Mouse (Mus musculus): ENCODE measurements around the gene Ifnz. TPM values are rescaled to one million over a fixed set of nuclear protein-coding genes. Genes with fewer than 3 reads are reported as not detected.
"Not testable (repeated sequence)": the region's sequence is repeated elsewhere in the genome, so short reads cannot be mapped to it uniquely, and the experiment has no call there.

Ifnz gene
- total and polyA plus RNA-seq, 3 experiments: not detected

DNA sequence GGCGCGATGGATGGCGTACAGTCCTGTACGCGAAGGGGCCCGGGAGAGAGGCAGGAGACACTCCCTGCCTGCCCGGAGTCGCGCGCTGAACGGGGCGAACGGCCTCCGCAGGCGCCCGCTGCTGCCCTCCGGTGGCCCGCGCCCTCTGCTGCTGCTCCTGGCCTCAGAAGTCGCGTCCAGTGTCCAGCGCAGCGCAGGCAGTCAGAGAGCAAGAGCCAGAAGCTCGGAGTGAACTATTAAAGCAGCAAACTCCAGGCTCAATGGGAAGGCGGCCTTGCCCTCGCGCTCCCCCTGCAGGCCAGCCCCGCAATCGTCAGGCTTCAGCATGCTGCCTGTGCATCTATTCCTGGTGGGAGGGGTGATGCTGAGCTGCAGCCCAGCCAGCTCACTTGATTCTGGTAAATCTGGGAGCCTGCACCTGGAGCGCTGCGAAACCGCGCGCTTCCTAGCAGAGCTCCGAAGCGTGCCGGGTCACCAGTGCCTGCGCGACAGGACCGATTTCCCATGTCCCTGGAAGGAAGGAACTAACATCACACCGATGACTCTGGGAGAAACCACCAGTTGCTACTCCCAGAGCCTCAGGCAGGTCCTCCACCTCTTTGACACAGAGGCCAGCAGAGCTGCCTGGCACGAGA lies 18.4 kb upstream of the Ifnz start:
- H3K9me3 ChIP-seq (replicated peaks; ENCODE audit: low read length); H3K27me3 ChIP-seq (replicated peaks); H3K79me2 ChIP-seq (replicated peaks; ENCODE audit: control insufficient read depth, extremely low read depth, insufficient read depth, poor library complexity, severe bottlenecking); H3K4me1 ChIP-seq (ENCODE audit: control insufficient read depth in 1 of 2, insufficient read depth in 2 of 2); H3K36me3 ChIP-seq (replicated peaks in 1 of 2; ENCODE audit: control insufficient read depth in 1 of 2, insufficient read depth in 1 of 2, low read length in 1 of 2); dilution Hi-C loops (cut with MboI; ENCODE audit: extremely low pct_ligation_motif_present, extremely low pct_unique_long_range_greater_than_20kb, low sequenced_read_pairs); in situ Hi-C loops (cut with MboI; ENCODE audit: low pct_ligation_motif_present, low pct_unique_long_range_greater_than_20kb, low sequenced_read_pairs); H3K27ac ChIP-seq (ENCODE audit: insufficient read depth, low read depth); H3K9ac ChIP-seq (ENCODE audit: insufficient read depth, low read depth): not testable (repeated sequence)
- peak overlapping the region in 1 of 3 experiments; percentile 58 for H3K4me3 ChIP-seq (replicated peaks in 1 of 3; ENCODE audit: low read depth in 2 of 3, low read length in 2 of 3, poor library complexity in 1 of 3)
- TF ChIP-seq CTCF (conservative IDR thresholded peaks at IDR 0.05 in 1 of 2, IDR thresholded peaks at IDR 0.05 in 1 of 2; ENCODE audit: low read depth in 2 of 2, low read length in 2 of 2): peak in 1 of 2 experiments; percentile 37; a peak in 2 of 4 replicates
- peak; percentile 17; the same call in 1 of the 2 replicates for TF ChIP-seq NRF1 (IDR thresholded peaks at IDR 0.05; ENCODE audit: low read depth, low read length)
- H3K4me2 ChIP-seq (ENCODE audit: insufficient read depth, low read depth, poor library complexity, severe bottlenecking): 0 out of 2 replicates have a peak overlapping the region, but pooled peaks have one; percentile 0
- peak; percentile 37 for DNase-seq (ENCODE audit: extremely low read depth)

GRCm38 (mm10) chr4:88773534-88773933 lies 8.4 kb upstream of the Ifnz start, which contains the start of gene Gm13290:
Gm13290 (plus strand) TSS chr4:88773834.
- H3K9ac ChIP-seq (ENCODE audit: insufficient read depth, low read depth); H3K27ac ChIP-seq (ENCODE audit: insufficient read depth, low read depth); H3K4me1 ChIP-seq (ENCODE audit: control insufficient read depth in 1 of 2, insufficient read depth in 2 of 2); H3K27me3 ChIP-seq (replicated peaks); H3K9me3 ChIP-seq (replicated peaks; ENCODE audit: low read length); H3K36me3 ChIP-seq (replicated peaks in 1 of 2; ENCODE audit: control insufficient read depth in 1 of 2, insufficient read depth in 1 of 2, low read length in 1 of 2); H3K79me2 ChIP-seq (replicated peaks; ENCODE audit: control insufficient read depth, extremely low read depth, insufficient read depth, poor library complexity, severe bottlenecking); DNase-seq (ENCODE audit: extremely low read depth); in situ Hi-C loops (cut with MboI; ENCODE audit: low pct_ligation_motif_present, low pct_unique_long_range_greater_than_20kb, low sequenced_read_pairs); dilution Hi-C loops (cut with MboI; ENCODE audit: extremely low pct_ligation_motif_present, extremely low pct_unique_long_range_greater_than_20kb, low sequenced_read_pairs); H3K4me3 ChIP-seq (replicated peaks in 1 of 3; ENCODE audit: low read depth in 2 of 3, low read length in 2 of 3, poor library complexity in 1 of 3): not testable (repeated sequence)
- H3K4me2 ChIP-seq (ENCODE audit: insufficient read depth, low read depth, poor library complexity, severe bottlenecking): 0 out of 2 replicates have a peak within 1 kb of the TSS, but pooled peaks have one; percentile 24

DNA sequence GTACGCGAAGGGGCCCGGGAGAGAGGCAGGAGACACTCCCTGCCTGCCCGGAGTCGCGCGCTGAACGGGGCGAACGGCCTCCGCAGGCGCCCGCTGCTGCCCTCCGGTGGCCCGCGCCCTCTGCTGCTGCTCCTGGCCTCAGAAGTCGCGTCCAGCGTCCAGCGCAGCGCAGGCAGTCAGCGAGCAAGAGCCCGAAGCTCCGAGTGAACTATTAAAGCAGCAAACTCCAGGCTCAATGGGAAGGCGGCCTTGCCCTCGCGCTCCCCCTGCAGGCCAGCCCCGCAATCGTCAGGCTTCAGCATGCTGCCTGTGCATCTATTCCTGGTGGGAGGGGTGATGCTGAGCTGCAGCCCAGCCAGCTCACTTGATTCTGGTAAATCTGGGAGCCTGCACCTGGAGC lies 5.3 kb upstream of the Ifnz start, which contains the start of gene Gm13289:
Gene Gm13289, plus strand, starts transcription at position 301 of the 400 bp plus-strand sequence.
- in situ Hi-C loops (cut with MboI; ENCODE audit: low pct_ligation_motif_present, low pct_unique_long_range_greater_than_20kb, low sequenced_read_pairs); H3K4me3 ChIP-seq (replicated peaks in 1 of 3; ENCODE audit: low read depth in 2 of 3, low read length in 2 of 3, poor library complexity in 1 of 3); H3K27me3 ChIP-seq (replicated peaks); H3K27ac ChIP-seq (ENCODE audit: insufficient read depth, low read depth); H3K4me2 ChIP-seq (ENCODE audit: insufficient read depth, low read depth, poor library complexity, severe bottlenecking); H3K4me1 ChIP-seq (ENCODE audit: control insufficient read depth in 1 of 2, insufficient read depth in 2 of 2); H3K9ac ChIP-seq (ENCODE audit: insufficient read depth, low read depth); H3K9me3 ChIP-seq (replicated peaks; ENCODE audit: low read length); H3K36me3 ChIP-seq (replicated peaks in 1 of 2; ENCODE audit: control insufficient read depth in 1 of 2, insufficient read depth in 1 of 2, low read length in 1 of 2); DNase-seq (ENCODE audit: extremely low read depth); dilution Hi-C loops (cut with MboI; ENCODE audit: extremely low pct_ligation_motif_present, extremely low pct_unique_long_range_greater_than_20kb, low sequenced_read_pairs); H3K79me2 ChIP-seq (replicated peaks; ENCODE audit: control insufficient read depth, extremely low read depth, insufficient read depth, poor library complexity, severe bottlenecking): not testable (repeated sequence)

DNA sequence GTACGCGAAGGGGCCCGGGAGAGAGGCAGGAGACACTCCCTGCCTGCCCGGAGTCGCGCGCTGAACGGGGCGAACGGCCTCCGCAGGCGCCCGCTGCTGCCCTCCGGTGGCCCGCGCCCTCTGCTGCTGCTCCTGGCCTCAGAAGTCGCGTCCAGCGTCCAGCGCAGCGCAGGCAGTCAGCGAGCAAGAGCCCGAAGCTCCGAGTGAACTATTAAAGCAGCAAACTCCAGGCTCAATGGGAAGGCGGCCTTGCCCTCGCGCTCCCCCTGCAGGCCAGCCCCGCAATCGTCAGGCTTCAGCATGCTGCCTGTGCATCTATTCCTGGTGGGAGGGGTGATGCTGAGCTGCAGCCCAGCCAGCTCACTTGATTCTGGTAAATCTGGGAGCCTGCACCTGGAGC lies 2.4 kb upstream of the Ifnz start, which contains the start of gene Gm13272:
Gene Gm13272, plus strand, starts transcription at position 301 of the 400 bp plus-strand sequence.
- H3K4me1 ChIP-seq (ENCODE audit: control insufficient read depth in 1 of 2, insufficient read depth in 2 of 2); H3K9me3 ChIP-seq (replicated peaks; ENCODE audit: low read length); H3K27ac ChIP-seq (ENCODE audit: insufficient read depth, low read depth); H3K9ac ChIP-seq (ENCODE audit: insufficient read depth, low read depth); H3K79me2 ChIP-seq (replicated peaks; ENCODE audit: control insufficient read depth, extremely low read depth, insufficient read depth, poor library complexity, severe bottlenecking); H3K36me3 ChIP-seq (replicated peaks in 1 of 2; ENCODE audit: control insufficient read depth in 1 of 2, insufficient read depth in 1 of 2, low read length in 1 of 2); H3K4me3 ChIP-seq (replicated peaks in 1 of 3; ENCODE audit: low read depth in 2 of 3, low read length in 2 of 3, poor library complexity in 1 of 3); H3K27me3 ChIP-seq (replicated peaks); dilution Hi-C loops (cut with MboI; ENCODE audit: extremely low pct_ligation_motif_present, extremely low pct_unique_long_range_greater_than_20kb, low sequenced_read_pairs); in situ Hi-C loops (cut with MboI; ENCODE audit: low pct_ligation_motif_present, low pct_unique_long_range_greater_than_20kb, low sequenced_read_pairs); DNase-seq (ENCODE audit: extremely low read depth); H3K4me2 ChIP-seq (ENCODE audit: insufficient read depth, low read depth, poor library complexity, severe bottlenecking): not testable (repeated sequence)

- H3K27me3 ChIP-seq (replicated peaks); H3K9me3 ChIP-seq (replicated peaks; ENCODE audit: low read length); DNase-seq (ENCODE audit: extremely low read depth); H3K79me2 ChIP-seq (replicated peaks; ENCODE audit: control insufficient read depth, extremely low read depth, insufficient read depth, poor library complexity, severe bottlenecking); H3K4me3 ChIP-seq (replicated peaks in 1 of 3; ENCODE audit: low read depth in 2 of 3, low read length in 2 of 3, poor library complexity in 1 of 3); H3K36me3 ChIP-seq (replicated peaks in 1 of 2; ENCODE audit: control insufficient read depth in 1 of 2, insufficient read depth in 1 of 2, low read length in 1 of 2); dilution Hi-C loops (cut with MboI; ENCODE audit: extremely low pct_ligation_motif_present, extremely low pct_unique_long_range_greater_than_20kb, low sequenced_read_pairs); H3K27ac ChIP-seq (ENCODE audit: insufficient read depth, low read depth); H3K9ac ChIP-seq (ENCODE audit: insufficient read depth, low read depth); in situ Hi-C loops (cut with MboI; ENCODE audit: low pct_ligation_motif_present, low pct_unique_long_range_greater_than_20kb, low sequenced_read_pairs); H3K4me2 ChIP-seq (ENCODE audit: insufficient read depth, low read depth, poor library complexity, severe bottlenecking); H3K4me1 ChIP-seq (ENCODE audit: control insufficient read depth in 1 of 2, insufficient read depth in 2 of 2): not testable (repeated sequence)
These were observed 1.6 kb upstream of the Ifnz start for GRCm38 (mm10) chr4:88780320-88780719.

- H3K4me1 ChIP-seq (ENCODE audit: control insufficient read depth in 1 of 2, insufficient read depth in 2 of 2); H3K36me3 ChIP-seq (replicated peaks in 1 of 2; ENCODE audit: control insufficient read depth in 1 of 2, insufficient read depth in 1 of 2, low read length in 1 of 2); DNase-seq (ENCODE audit: extremely low read depth); H3K9ac ChIP-seq (ENCODE audit: insufficient read depth, low read depth); dilution Hi-C loops (cut with MboI; ENCODE audit: extremely low pct_ligation_motif_present, extremely low pct_unique_long_range_greater_than_20kb, low sequenced_read_pairs); H3K27me3 ChIP-seq (replicated peaks); H3K79me2 ChIP-seq (replicated peaks; ENCODE audit: control insufficient read depth, extremely low read depth, insufficient read depth, poor library complexity, severe bottlenecking); in situ Hi-C loops (cut with MboI; ENCODE audit: low pct_ligation_motif_present, low pct_unique_long_range_greater_than_20kb, low sequenced_read_pairs); H3K27ac ChIP-seq (ENCODE audit: insufficient read depth, low read depth); H3K4me2 ChIP-seq (ENCODE audit: insufficient read depth, low read depth, poor library complexity, severe bottlenecking); H3K9me3 ChIP-seq (replicated peaks; ENCODE audit: low read length): not testable (repeated sequence)
- peak overlapping the region in 1 of 3 experiments; percentile 60 for H3K4me3 ChIP-seq (replicated peaks in 1 of 3; ENCODE audit: low read depth in 2 of 3, low read length in 2 of 3, poor library complexity in 1 of 3)
These were observed 404 bp downstream of the Ifnz start for GRCm38 (mm10) chr4:88782335-88782734.

Measured in CH12.LX (cell line).